9 mouse cellular contexts compared by ENCODE assay signal in the genomic region with DNA sequence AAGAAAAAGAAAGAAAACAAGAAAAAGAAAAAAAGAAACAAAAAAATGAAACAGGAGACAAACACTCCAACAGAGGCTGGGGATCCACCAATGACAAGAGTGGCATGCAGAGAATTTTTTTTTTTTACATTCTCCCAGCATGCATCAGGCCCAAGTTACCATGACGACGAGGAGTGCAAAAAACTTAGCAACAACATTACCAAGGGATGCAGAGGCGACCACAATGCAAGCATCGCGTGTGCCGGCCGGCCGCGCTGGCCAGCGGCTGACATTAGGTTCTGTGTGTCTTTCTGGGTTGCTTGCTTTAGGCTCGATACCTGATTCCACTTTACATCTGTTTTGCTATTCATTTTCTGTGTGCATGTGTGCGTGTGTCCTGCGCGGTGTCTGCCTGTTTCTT. TPM values are rescaled to one million over a fixed set of nuclear protein-coding genes. Genes with fewer than 3 reads are reported as not detected.
DNase-seq lines count a peak whose midpoint lies in the region; ATAC-seq and TF ChIP-seq lines count a peak whose summit lies in the region.
"Had no signal": no experiment of that assay in that cellular context is flagged by ENCODE, and none has a peak within 500 bp of the region (broad histone marks: within the 10 kb centered on the region; RNA-seq: fewer than 3 reads in every experiment).

No protein-coding gene starts in this region.

- H3K4me3 ChIP-seq in hindbrain, postnatal 0 days (ENCODE audit: low read length): no peak overlapping the region
- no peak overlapping the region for H3K4me3 ChIP-seq in heart, embryonic 12.5 days
- H3K4me3 ChIP-seq: embryonic facial prominence, embryonic 15.5 days had no signal

- TF ChIP-seq CTCF in brain, embryonic 14.5 days (IDR thresholded peaks at IDR 0.05; ENCODE audit: borderline replicate concordance, extremely low read depth, insufficient read depth, insufficient read length): no peak
- TF ChIP-seq CTCF in hindbrain, postnatal 0 days (IDR thresholded peaks at IDR 0.05; ENCODE audit: low read depth): no peak

- H3K27me3 ChIP-seq in hindbrain, postnatal 0 days (ENCODE audit: insufficient read depth, low read length): no peaks in the 10 kb centered on the region
- H3K27me3 ChIP-seq in heart, embryonic 12.5 days (replicated peaks): no peaks in the 10 kb centered on the region
- H3K27me3 ChIP-seq: embryonic facial prominence, embryonic 15.5 days had no signal

- 0 out of 2 replicates have a peak overlapping the region, but pooled peaks have one; percentile 32 for H3K27ac ChIP-seq in hindbrain, postnatal 0 days
- no peak overlapping the region for H3K27ac ChIP-seq in heart, embryonic 12.5 days (ENCODE audit: poor library complexity, severe bottlenecking)
- H3K27ac ChIP-seq: embryonic facial prominence, embryonic 15.5 days had no signal

- TF ChIP-seq POLR2A in brain, embryonic 14.5 days (IDR thresholded peaks at IDR 0.05; ENCODE audit: borderline replicate concordance, extremely low read depth, insufficient read depth, insufficient read length, poor library complexity, severe bottlenecking): no peak

- H3K4me1 ChIP-seq in hindbrain, postnatal 0 days (ENCODE audit: insufficient read depth, low read length): no peaks in the 10 kb centered on the region
- peaks cover 10% of the 10 kb centered on the region for H3K4me1 ChIP-seq in heart, embryonic 12.5 days (replicated peaks)

- 29% methylated on average over 14 of the region's 14 CpGs for WGBS in hindbrain, postnatal 0 days
- 83% methylated on average over 14 of the region's 14 CpGs for WGBS in heart, embryonic 12.5 days

- H3K36me3 ChIP-seq in hindbrain, postnatal 0 days (ENCODE audit: insufficient read depth, low read length): peaks cover 51% of the 10 kb centered on the region
- H3K36me3 ChIP-seq in heart, embryonic 12.5 days: peaks cover 67% of the 10 kb centered on the region

- H3K9ac ChIP-seq in hindbrain, postnatal 0 days (replicated peaks; ENCODE audit: low read length): no peak overlapping the region
- no peak overlapping the region for H3K9ac ChIP-seq in heart, embryonic 12.5 days
- H3K9ac ChIP-seq: embryonic facial prominence, embryonic 15.5 days had no signal

- peak; percentile 67 to 86 for DNase-seq in layer of hippocampus, adult 18-20 months (ENCODE audit: low spot score in 2 of 2)
- no peak for DNase-seq in layer of hippocampus, postnatal 25 days (ENCODE audit: extremely low spot score in 1 of 2, low spot score in 1 of 2)
- peak; percentile 90 for DNase-seq in brain, embryonic 14.5 days (ENCODE audit: low read depth)
- peak; percentile 84 for DNase-seq in hindbrain, postnatal 0 days (ENCODE audit: low spot score)
- peak; percentile 61 for DNase-seq in retina, embryonic 14.5 days (ENCODE audit: low spot score)
- no peak for DNase-seq in heart, adult 11 months
- no peak for DNase-seq in spleen, adult 18-20 months

- ATAC-seq in hindbrain, postnatal 0 days: peak; percentile 50
- no peak for ATAC-seq in heart, embryonic 12.5 days (ENCODE audit: insufficient number of reproducible peaks, low FRiP score)

- no peaks in the 10 kb centered on the region for H3K9me3 ChIP-seq in hindbrain, postnatal 0 days (ENCODE audit: low read length)
- H3K9me3 ChIP-seq in heart, embryonic 12.5 days (replicated peaks): no peaks in the 10 kb centered on the region
- H3K9me3 ChIP-seq: embryonic facial prominence, embryonic 15.5 days had no signal

- H3K4me2 ChIP-seq in hindbrain, postnatal 0 days (ENCODE audit: low read depth, low read length): no peak overlapping the region
- no peak overlapping the region for H3K4me2 ChIP-seq in heart, embryonic 12.5 days
- H3K4me2 ChIP-seq: embryonic facial prominence, embryonic 15.5 days had no signal

RNA-seq across cellular contexts. Expression of a gene that starts 30.9 kb away (rescaled TPM):
- 100 to 1,000 TPM; 608 to 624 TPM for total RNA-seq in layer of hippocampus, adult 18-20 months (2021)
- 100 to 1,000 TPM; 658 to 741 TPM for total RNA-seq in layer of hippocampus, postnatal 25 days (2021)
- polyA plus RNA-seq in brain, embryonic 14.5 days (2012; rRNA removed): 1,311 and 1,669 TPM in 2 replicates
- total RNA-seq in hindbrain, postnatal 0 days (2014; rRNA removed): 869 and 913 TPM in 2 replicates
- polyA plus RNA-seq in hindbrain, postnatal 0 days (2015; fragmentation: Nextera tagmentation; extraction: Ambion mirVana): 196 and 198 TPM in 2 replicates
- 86.8 and 90.2 TPM in 2 replicates for polyA plus RNA-seq in heart, embryonic 12.5 days (2016; fragmentation: Nextera tagmentation; extraction: Ambion mirVana)

Comparison
In these comparisons a context has a peak if more than half of its experiments do, and no peak if none do; other contexts are left out.
1. DNase-seq: peak in layer of hippocampus, adult 18-20 months (2 of 2), brain, embryonic 14.5 days (single experiment), hindbrain, postnatal 0 days (single experiment) and retina, embryonic 14.5 days (single experiment); none in layer of hippocampus, postnatal 25 days (0 of 2), heart, adult 11 months (single experiment) and spleen, adult 18-20 months (0 of 2).